Mouse (Mus musculus): ENCODE results near the gene Cisd3. TPM values are rescaled to one million over a fixed set of nuclear protein-coding genes. Genes with fewer than 3 reads are reported as not detected.

Gene Cisd3
- polyA plus RNA-seq, 1 experiment from 2014 or later: 19.8 TPM

DNA sequence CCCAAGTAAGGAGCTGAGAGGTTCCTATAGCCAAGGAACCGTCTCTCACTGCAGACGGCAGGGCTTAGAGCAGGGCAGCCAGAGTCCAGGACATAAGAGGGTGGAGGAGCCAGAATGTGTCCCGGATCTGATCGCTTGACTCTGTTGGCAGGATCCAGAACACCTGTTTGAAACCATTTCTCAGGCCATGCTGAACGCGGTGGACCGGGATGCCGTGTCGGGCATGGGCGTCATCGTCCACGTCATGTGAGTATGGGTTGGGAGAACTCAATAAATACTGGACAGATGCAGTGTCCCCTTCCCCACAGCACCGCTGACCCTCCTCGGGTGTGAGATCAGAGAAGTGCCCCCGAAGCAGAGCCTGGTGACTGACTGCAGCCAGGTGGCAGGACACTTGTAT lies 26.7 kb downstream of the Cisd3 start:
- Histone ChIP-seq H3K9me3 (replicated peaks; ENCODE audit: control insufficient read depth, low read length) (no peaks in the 10 kb centered on the region), H3K4me3 (ENCODE audit: low read depth, low read length) (no peak overlapping the region), H3K36me3 (ENCODE audit: control insufficient read depth, insufficient read depth) (peaks cover 12% of the 10 kb centered on the region), H3K27ac (ENCODE audit: low read length) (no peak overlapping the region), H3K27me3 (ENCODE audit: control insufficient read depth, insufficient read depth, low read depth, low read length) (no peaks in the 10 kb centered on the region), H3K4me1 (ENCODE audit: control insufficient read depth, low read depth, low read length) (no peaks in the 10 kb centered on the region; the same call in 1 of the 2 replicates), H3K4me2 (ENCODE audit: low read depth, low read length) (no peak overlapping the region), H3K9ac (ENCODE audit: low read depth, low read length) (no peak overlapping the region)
- WGBS (ENCODE audit: insufficient replicate concordance): 91% methylated on average over 15 of the region's 15 CpGs
- no peak for ATAC-seq (ENCODE audit: low read depth)

- ATAC-seq (ENCODE audit: low read depth): no peak
- 72% methylated on average over 8 of the region's 8 CpGs for WGBS (ENCODE audit: insufficient replicate concordance)
- H3K9ac ChIP-seq (ENCODE audit: low read depth, low read length): no peak overlapping the region
- no peaks in the 10 kb centered on the region; the same call in 1 of the 2 replicates for H3K4me1 ChIP-seq (ENCODE audit: control insufficient read depth, low read depth, low read length)
- peaks cover 4% of the 10 kb centered on the region; the same call in 1 of the 2 replicates for H3K36me3 ChIP-seq (ENCODE audit: control insufficient read depth, insufficient read depth)
- no peak overlapping the region for H3K4me3 ChIP-seq (ENCODE audit: low read depth, low read length)
- H3K27me3 ChIP-seq (ENCODE audit: control insufficient read depth, insufficient read depth, low read depth, low read length): no peaks in the 10 kb centered on the region
- H3K27ac ChIP-seq (ENCODE audit: low read length): no peak overlapping the region
- H3K9me3 ChIP-seq (replicated peaks; ENCODE audit: control insufficient read depth, low read length): no peaks in the 10 kb centered on the region
- no peak overlapping the region for H3K4me2 ChIP-seq (ENCODE audit: low read depth, low read length)
Observed at GRCm38 (mm10) chr11:97713896-97714295, 28.3 kb downstream of the Cisd3 start.

DNA sequence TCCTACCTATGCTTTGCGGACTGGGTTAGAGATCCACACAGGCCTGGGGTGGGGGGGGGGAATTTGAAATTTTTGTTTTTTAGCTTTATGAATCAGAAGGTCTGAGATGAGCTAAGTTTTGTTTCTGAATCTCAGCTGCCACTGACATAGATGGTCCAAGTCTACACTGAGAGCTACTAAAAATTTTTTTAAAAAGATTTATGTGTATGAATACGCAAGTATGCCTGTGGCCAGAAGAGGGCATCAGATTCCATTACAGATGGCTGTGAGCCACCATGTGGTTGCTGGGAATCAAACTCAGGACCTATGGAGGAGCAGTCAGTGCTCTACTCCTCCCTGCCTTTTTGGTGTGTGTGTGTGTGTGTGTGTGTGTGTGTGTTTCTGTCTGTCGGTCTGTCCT lies 28.7 kb downstream of the Cisd3 start:
- no peaks in the 10 kb centered on the region for H3K9me3 ChIP-seq (replicated peaks; ENCODE audit: control insufficient read depth, low read length)
- H3K36me3 ChIP-seq (ENCODE audit: control insufficient read depth, insufficient read depth): peaks cover 5% of the 10 kb centered on the region; the same call in 1 of the 2 replicates
- H3K27me3 ChIP-seq (ENCODE audit: control insufficient read depth, insufficient read depth, low read depth, low read length): no peaks in the 10 kb centered on the region
- no peak overlapping the region for H3K9ac ChIP-seq (ENCODE audit: low read depth, low read length)
- no peak for ATAC-seq (ENCODE audit: low read depth)
- no peak overlapping the region for H3K27ac ChIP-seq (ENCODE audit: low read length)
- no peaks in the 10 kb centered on the region; the same call in 1 of the 2 replicates for H3K4me1 ChIP-seq (ENCODE audit: control insufficient read depth, low read depth, low read length)
- H3K4me2 ChIP-seq (ENCODE audit: low read depth, low read length): no peak overlapping the region
- no peak overlapping the region for H3K4me3 ChIP-seq (ENCODE audit: low read depth, low read length)
- 94% methylated on average over 3 of the region's 3 CpGs for WGBS (ENCODE audit: insufficient replicate concordance)

DNA sequence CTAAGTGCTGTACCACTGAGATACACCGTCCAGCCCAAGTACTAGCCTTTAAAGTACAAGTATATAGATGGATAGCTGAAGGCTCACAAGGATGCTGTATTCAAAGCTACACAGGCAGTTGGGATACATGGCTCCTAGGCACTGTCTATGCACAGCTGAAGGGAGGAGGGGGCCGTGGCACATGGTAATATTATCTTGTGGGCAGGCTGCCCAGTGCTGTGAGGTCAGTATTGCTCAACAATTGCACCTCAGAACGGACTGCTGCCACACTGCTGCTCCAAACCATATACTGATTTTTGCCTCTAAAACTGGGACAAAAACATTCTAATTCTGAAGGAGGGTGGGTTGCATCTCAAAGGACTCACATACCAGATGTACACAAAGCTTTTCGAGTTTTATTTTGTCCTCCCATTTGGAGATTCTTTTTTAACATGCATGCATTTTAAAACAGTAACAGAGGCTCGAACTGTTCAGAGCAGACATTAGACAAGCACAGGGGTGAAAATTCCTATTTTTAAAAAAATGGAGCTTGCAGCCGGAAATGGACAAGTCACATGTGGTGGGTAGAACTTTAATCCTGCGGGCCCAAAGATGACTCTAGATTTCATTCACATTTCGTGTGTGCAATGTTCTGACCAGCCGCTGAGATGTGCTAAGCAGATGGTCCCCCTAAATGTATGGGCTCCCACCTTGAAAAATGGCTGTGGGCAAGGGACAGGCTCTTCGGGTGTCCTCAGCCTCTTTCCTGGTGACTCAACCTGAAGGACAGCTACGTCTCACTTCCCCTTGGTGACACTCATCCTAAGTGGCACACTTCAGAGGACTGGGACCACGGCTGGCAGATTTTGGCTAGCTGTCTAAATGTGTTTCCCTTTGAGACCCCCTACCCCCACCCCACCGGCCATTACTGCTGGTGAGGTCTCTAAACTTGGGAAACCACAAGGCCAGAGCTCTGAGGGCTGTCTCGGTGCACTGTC lies 29.4 kb downstream of the Cisd3 start:
- Histone ChIP-seq H3K27ac (ENCODE audit: low read length) (no peak overlapping the region), H3K9ac (ENCODE audit: low read depth, low read length) (no peak overlapping the region), H3K27me3 (ENCODE audit: control insufficient read depth, insufficient read depth, low read depth, low read length) (no peaks in the 10 kb centered on the region), H3K4me1 (ENCODE audit: control insufficient read depth, low read depth, low read length) (no peaks in the 10 kb centered on the region; the same call in 1 of the 2 replicates), H3K36me3 (ENCODE audit: control insufficient read depth, insufficient read depth) (peaks cover 7% of the 10 kb centered on the region; the same call in 1 of the 2 replicates), H3K4me2 (ENCODE audit: low read depth, low read length) (no peak overlapping the region), H3K9me3 (replicated peaks; ENCODE audit: control insufficient read depth, low read length) (no peaks in the 10 kb centered on the region), H3K4me3 (ENCODE audit: low read depth, low read length) (no peak overlapping the region)
- 73% methylated on average over 14 of the region's 14 CpGs for WGBS (ENCODE audit: insufficient replicate concordance)
- ATAC-seq (ENCODE audit: low read depth): peak; percentile 64

DNA sequence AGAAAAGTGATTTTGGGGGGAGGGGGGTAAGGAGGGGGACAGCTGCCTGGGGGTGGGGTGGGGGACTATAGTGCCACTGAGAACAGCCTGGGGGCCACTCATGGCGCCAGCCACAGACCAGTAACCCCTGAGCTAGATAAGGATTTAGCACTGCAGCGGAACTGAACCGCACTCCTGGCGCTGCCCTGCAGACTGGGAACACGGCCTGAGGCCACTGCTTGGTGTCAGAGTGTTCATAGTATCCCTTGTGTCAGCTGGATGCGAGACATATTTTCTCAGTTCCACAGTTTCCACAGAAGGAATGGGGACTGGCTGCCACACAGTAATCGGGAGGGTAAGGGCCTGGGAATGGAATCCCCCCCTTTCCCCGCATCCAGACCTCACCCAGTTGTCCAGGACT lies 30.4 kb downstream of the Cisd3 start:
- WGBS (ENCODE audit: insufficient replicate concordance): 80% methylated on average over 8 of the region's 8 CpGs
- Histone ChIP-seq H3K9ac (ENCODE audit: low read depth, low read length) (no peak overlapping the region), H3K27me3 (ENCODE audit: control insufficient read depth, insufficient read depth, low read depth, low read length) (no peaks in the 10 kb centered on the region), H3K4me2 (ENCODE audit: low read depth, low read length) (no peak overlapping the region), H3K27ac (ENCODE audit: low read length) (no peak overlapping the region), H3K4me1 (ENCODE audit: control insufficient read depth, low read depth, low read length) (no peaks in the 10 kb centered on the region; the same call in 1 of the 2 replicates), H3K4me3 (ENCODE audit: low read depth, low read length) (no peak overlapping the region), H3K9me3 (replicated peaks; ENCODE audit: control insufficient read depth, low read length) (no peaks in the 10 kb centered on the region), H3K36me3 (ENCODE audit: control insufficient read depth, insufficient read depth) (peaks cover 9% of the 10 kb centered on the region)
- ATAC-seq (ENCODE audit: low read depth): no peak

- H3K27ac ChIP-seq (ENCODE audit: low read length): peak overlapping the region; percentile 62
- H3K4me1 ChIP-seq (ENCODE audit: control insufficient read depth, low read depth, low read length): no peaks in the 10 kb centered on the region; the same call in 1 of the 2 replicates
- ATAC-seq (ENCODE audit: low read depth): no peak
- 73% methylated on average over 26 of the region's 26 CpGs for WGBS (ENCODE audit: insufficient replicate concordance)
- no peak overlapping the region for H3K9ac ChIP-seq (ENCODE audit: low read depth, low read length)
- peaks cover 21% of the 10 kb centered on the region for H3K36me3 ChIP-seq (ENCODE audit: control insufficient read depth, insufficient read depth)
- no peaks in the 10 kb centered on the region for H3K27me3 ChIP-seq (ENCODE audit: control insufficient read depth, insufficient read depth, low read depth, low read length)
- no peak overlapping the region for H3K4me3 ChIP-seq (ENCODE audit: low read depth, low read length)
- no peaks in the 10 kb centered on the region for H3K9me3 ChIP-seq (replicated peaks; ENCODE audit: control insufficient read depth, low read length)
- no peak overlapping the region for H3K4me2 ChIP-seq (ENCODE audit: low read depth, low read length)
Observed at GRCm38 (mm10) chr11:97717369-97718280, 32.0 kb downstream of the Cisd3 start.

- no peak overlapping the region for H3K4me3 ChIP-seq (ENCODE audit: low read depth, low read length)
- no peak overlapping the region for H3K9ac ChIP-seq (ENCODE audit: low read depth, low read length)
- H3K9me3 ChIP-seq (replicated peaks; ENCODE audit: control insufficient read depth, low read length): no peaks in the 10 kb centered on the region
- H3K27me3 ChIP-seq (ENCODE audit: control insufficient read depth, insufficient read depth, low read depth, low read length): no peaks in the 10 kb centered on the region
- peak; percentile 42 for ATAC-seq (ENCODE audit: low read depth)
- H3K4me1 ChIP-seq (ENCODE audit: control insufficient read depth, low read depth, low read length): no peaks in the 10 kb centered on the region; the same call in 1 of the 2 replicates
- H3K27ac ChIP-seq (ENCODE audit: low read length): peak overlapping the region; percentile 62
- 47% methylated on average over 15 of the region's 15 CpGs for WGBS (ENCODE audit: insufficient replicate concordance)
- H3K36me3 ChIP-seq (ENCODE audit: control insufficient read depth, insufficient read depth): peaks cover 23% of the 10 kb centered on the region
- no peak overlapping the region for H3K4me2 ChIP-seq (ENCODE audit: low read depth, low read length)
Observed at GRCm38 (mm10) chr11:97718281-97718860, 32.7 kb downstream of the Cisd3 start.

GRCm38 (mm10) chr11:97719041-97719440 lies 33.4 kb downstream of the Cisd3 start:
- Histone ChIP-seq H3K36me3 (ENCODE audit: control insufficient read depth, insufficient read depth) (peaks cover 23% of the 10 kb centered on the region), H3K9me3 (replicated peaks; ENCODE audit: control insufficient read depth, low read length) (no peaks in the 10 kb centered on the region), H3K4me3 (ENCODE audit: low read depth, low read length) (no peak overlapping the region), H3K27me3 (ENCODE audit: control insufficient read depth, insufficient read depth, low read depth, low read length) (no peaks in the 10 kb centered on the region), H3K4me1 (ENCODE audit: control insufficient read depth, low read depth, low read length) (no peaks in the 10 kb centered on the region; the same call in 1 of the 2 replicates), H3K4me2 (ENCODE audit: low read depth, low read length) (no peak overlapping the region), H3K9ac (ENCODE audit: low read depth, low read length) (no peak overlapping the region), H3K27ac (ENCODE audit: low read length) (peak overlapping the region; percentile 62; the same call in 1 of the 2 replicates)
- no peak for ATAC-seq (ENCODE audit: low read depth)
- WGBS (ENCODE audit: insufficient replicate concordance): 65% methylated on average over 4 of the region's 4 CpGs

All from liver, embryonic 16.5 days (tissue).